Mouse (Mus musculus) left cerebral cortex, adult 8-10 months (tissue): ENCODE measurements around the gene Herc4. TPM values are rescaled to one million over a fixed set of nuclear protein-coding genes. Genes with fewer than 3 reads are reported as not detected.

Experiments used
- DNase-seq, 2 experiments: peaks; one replicate each; pipeline ENCODE4 v3.0.0; 2022; ENCODE audit warnings: low spot score in 2 of 2
- total RNA-seq, 4 experiments: library from RNA; stranded (reverse); gene quantifications; 2 replicates each; pipeline ENCODE4 v1.2.4; 2022

The Herc4 gene
- total RNA-seq, result 10 to 100 TPM; 46.1 to 57.5 (median 53.0) TPM

- DNase-seq, result peak; percentile 86 to 93
These were observed at the start of gene Herc4 for GRCm38 (mm10) chr10:63243493-63244054. Gene Herc4, plus strand, starts transcription at chr10:63243810.

- no peak for DNase-seq
These were observed 44.6 kb upstream of the Herc4 start for GRCm38 (mm10) chr10:63199008-63199407.

GRCm38 (mm10) chr10:63201534-63201933 is 42.1 kb upstream of the Herc4 start:
- DNase-seq, result no peak

- DNase-seq, result no peak
These were observed 40.6 kb upstream of the Herc4 start for GRCm38 (mm10) chr10:63203002-63203401.

- DNase-seq, result no peak
These were observed 39.9 kb upstream of the Herc4 start, which contains the start of gene Mypn for GRCm38 (mm10) chr10:63203728-63204127. Gene Mypn, minus strand, starts transcription at chr10:63203952.

- no peak for DNase-seq
These were observed 34.7 kb upstream of the Herc4 start for GRCm38 (mm10) chr10:63208871-63209270.

- DNase-seq, result no peak
These were observed 22.4 kb upstream of the Herc4 start for GRCm38 (mm10) chr10:63221081-63221783.

- no peak for DNase-seq
These were observed 19.3 kb upstream of the Herc4 start for GRCm38 (mm10) chr10:63224341-63224740.

- no peak for DNase-seq
These were observed 13.3 kb upstream of the Herc4 start for GRCm38 (mm10) chr10:63230266-63230665.

GRCm38 (mm10) chr10:63230854-63231253 is 12.8 kb upstream of the Herc4 start:
- peak in 1 of 2 experiments; percentile 38 for DNase-seq

GRCm38 (mm10) chr10:63231630-63232029 is 12.0 kb upstream of the Herc4 start:
- no peak for DNase-seq

GRCm38 (mm10) chr10:63234133-63234532 is 9.5 kb upstream of the Herc4 start:
- DNase-seq, result peak in 1 of 2 experiments; percentile 54

GRCm38 (mm10) chr10:63235889-63236288 is 7.7 kb upstream of the Herc4 start:
- no peak for DNase-seq

- DNase-seq, result no peak
These were observed 6.9 kb upstream of the Herc4 start for GRCm38 (mm10) chr10:63236663-63237062.

- DNase-seq, result no peak
These were observed 6.4 kb upstream of the Herc4 start for GRCm38 (mm10) chr10:63237206-63237605.

- DNase-seq, result no peak
These were observed 5.5 kb upstream of the Herc4 start for GRCm38 (mm10) chr10:63238090-63238489.

GRCm38 (mm10) chr10:63239848-63240247 is 3.8 kb upstream of the Herc4 start:
- DNase-seq, result no peak

- DNase-seq, result no peak
These were observed 2.7 kb upstream of the Herc4 start for GRCm38 (mm10) chr10:63240868-63241271.

GRCm38 (mm10) chr10:63242798-63243435 is 693 bp upstream of the Herc4 start:
- DNase-seq, result no peak

- DNase-seq, result no peak
These were observed 553 bp downstream of the Herc4 start for GRCm38 (mm10) chr10:63244055-63244671.

GRCm38 (mm10) chr10:63244746-63245145 is 1.1 kb downstream of the Herc4 start:
- DNase-seq, result no peak

GRCm38 (mm10) chr10:63245846-63246245 is 2.2 kb downstream of the Herc4 start:
- DNase-seq, result no peak
